Mouse (Mus musculus) adrenal gland, postnatal 10 days (tissue): Measurements from ENCODE around the gene Il1rap. TPM values are rescaled to one million over a fixed set of nuclear protein-coding genes. Genes with fewer than 3 reads are reported as not detected.

Source experiments
- DNase-seq: peaks from one replicate; pipeline ENCODE4 v3.0.0; 2021; ENCODE audit warnings: mixed read lengths
- long read RNA-seq, 2 experiments: library from polyadenylated mRNA; stranded (forward); transcript quantifications; one replicate each; pipeline ENCODE4 v2.0.0; 2021
- total RNA-seq, 2 experiments: library from RNA; stranded (reverse); gene quantifications; 2 replicates each; pipeline ENCODE4 v1.2.3; 2021

Il1rap gene
- total RNA-seq: 10 to 100 TPM; 12.1 to 16.9 TPM
- long read RNA-seq, experiment 1, transcript Il1rap-206 (8 exons, 2,306 nt): major isoform, 28 of 30 reads
- long read RNA-seq, experiment 1, partial matches to known transcripts: 1 of 30 reads
- long read RNA-seq, experiment 1, other reads (novel, unspliced or antisense): 1 of 30 reads
- long read RNA-seq, experiment 2, full-length matches to known transcripts: 3 of 4 reads
- long read RNA-seq, experiment 2, partial matches to known transcripts: 0 of 4 reads
- long read RNA-seq, experiment 2, other reads (novel, unspliced or antisense): 1 of 4 reads

DNA sequence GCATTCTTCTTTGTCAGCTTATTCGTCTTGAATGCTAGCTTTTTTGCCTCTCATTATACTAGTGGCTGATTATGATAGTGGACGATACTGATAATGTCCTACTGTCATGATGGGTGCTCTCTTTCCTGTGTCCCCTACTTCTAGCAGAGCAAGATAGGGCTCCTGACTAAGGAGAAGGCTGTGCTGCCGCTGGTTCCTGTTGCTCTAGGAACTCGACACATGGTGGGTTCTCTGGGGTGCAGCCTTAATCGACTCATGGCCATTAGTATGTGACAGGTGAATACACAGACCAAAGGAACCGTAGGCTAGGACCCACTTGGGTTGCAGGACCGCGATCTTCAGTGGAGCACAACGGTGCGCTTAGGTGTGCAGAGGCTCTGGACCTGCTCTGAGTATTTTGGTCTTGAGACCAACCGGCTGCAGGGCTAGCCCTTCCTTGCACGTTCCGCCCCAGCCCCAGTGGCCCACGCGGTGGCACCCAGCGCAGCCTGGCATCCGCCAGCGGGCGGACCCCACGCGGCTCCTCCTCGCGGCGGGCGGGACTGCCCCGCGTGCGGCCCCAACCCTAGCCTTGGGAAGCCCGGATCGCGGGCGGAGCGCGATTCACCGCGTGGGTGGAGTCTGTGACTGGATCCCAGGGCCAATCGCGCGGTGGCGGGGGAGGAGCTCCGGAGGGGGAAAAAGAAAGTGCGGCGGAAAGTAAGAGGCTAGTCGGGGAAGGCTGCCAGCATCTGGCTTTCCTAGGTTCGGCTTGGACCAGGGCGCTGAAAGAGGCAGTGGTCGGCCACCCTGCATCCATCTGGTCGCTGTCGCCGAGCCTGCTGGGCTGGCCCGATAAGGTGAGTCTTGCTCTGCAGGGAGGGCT is at the start of gene Il1rap:
TSS of gene Il1rap (plus strand) at position 657 of the 865 bp plus-strand sequence.
- peak; percentile 96 for DNase-seq

DNA sequence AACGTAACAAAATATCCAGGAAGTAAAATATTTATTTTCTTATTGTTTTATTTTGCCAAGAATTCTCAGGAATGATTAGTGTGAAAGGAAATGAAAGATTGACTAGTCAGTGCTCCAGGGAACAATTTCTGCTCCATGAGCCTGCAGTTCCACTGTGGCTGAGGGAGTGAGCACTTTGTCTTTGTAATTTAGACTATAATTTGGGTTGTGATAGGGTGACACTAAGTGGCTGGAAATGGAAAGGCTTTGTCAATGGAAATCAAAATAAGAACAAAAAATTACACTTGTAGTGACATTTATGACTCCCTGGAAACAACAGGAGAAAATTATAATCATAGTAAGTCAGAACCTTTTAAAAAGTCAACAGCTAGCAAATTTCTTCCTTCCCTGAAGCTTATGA is 49.2 kb upstream of the Il1rap start:
- no peak for DNase-seq

DNA sequence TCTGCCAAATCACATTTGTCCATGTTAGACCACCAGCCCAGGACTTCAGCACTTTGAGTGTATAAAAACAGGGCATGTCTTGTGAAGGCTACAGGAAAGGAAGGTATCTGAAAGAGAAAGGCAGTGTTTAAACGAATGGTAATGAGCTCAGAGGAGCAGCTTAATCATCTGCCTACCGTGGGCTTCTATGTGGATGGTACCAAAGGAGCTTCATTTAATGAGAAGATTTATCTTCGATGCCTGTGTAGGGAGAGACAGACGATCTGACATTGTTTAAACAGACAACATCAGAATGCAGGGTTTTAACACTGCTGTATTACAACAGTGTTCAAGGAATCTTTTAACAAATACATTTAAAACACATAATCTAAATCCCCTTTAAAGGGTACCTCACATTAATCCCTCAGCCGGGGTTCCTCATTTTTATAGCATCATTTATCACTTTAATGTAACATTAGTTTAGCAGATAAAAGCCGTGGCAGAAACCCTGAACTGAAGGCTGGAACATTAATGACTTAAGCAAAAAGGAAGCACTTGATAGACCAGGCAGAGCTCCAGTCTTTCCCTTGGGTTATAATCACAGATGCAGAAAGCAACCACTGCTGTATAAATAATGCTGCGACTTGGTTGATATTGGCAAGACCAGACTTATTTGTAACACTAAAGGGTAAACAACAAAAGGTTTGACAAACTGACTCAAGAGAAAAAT is 35.2 kb upstream of the Il1rap start:
- DNase-seq: no peak

DNA sequence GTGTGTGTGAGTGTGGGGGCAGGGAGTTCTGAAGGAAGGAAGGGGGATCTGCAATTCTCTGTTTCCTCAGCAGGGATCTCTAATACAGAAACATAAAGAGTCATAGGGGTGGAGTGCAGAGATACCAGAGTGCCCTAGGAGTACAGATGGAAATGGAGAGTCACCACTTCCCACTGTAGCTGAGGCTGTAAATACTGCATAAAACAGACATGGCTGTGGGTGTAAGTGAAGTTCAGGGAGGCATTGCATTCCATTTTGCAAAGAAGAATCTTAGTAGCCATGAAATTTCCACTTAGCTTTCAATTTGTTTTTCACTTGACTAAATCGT is 34.7 kb upstream of the Il1rap start:
- DNase-seq: no peak

DNA sequence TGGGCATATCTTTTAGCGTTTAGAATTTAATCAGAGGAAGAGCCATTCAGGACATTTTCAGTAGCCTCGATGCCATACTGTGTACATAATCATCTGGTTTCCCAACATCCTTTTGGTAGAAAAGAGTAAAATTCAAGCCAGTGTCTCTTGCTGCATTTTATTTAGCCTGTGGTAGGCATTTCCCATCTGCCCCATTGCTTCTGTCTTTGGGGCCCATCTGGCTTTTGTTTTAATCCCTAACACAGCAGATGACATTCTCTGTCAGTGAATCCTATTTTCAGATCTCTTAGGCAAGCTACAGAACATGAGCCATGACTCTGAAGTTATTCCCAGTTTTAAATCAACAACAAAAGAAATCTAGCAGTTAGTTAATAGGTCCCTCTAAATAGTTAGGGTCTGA is 32.3 kb upstream of the Il1rap start:
- no peak for DNase-seq

DNA sequence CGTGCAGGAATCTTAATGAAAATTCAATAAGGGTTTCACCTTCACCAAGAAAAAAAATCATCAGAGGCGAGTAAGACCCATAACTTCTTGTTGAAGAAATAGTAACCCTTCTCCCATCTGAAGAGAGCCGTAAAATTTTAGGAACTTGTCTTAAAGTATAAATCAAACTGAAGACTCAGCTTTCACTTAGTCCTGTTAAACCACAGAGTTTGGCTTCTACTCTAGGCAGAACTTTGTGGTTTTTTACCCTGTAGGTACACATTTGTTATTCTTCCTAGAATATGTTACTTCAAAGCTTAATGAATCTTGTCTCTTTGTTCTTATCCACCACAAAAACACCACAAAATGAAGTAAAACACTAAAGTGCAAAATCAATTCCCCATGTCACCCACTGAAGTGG is 29.3 kb upstream of the Il1rap start:
- DNase-seq: no peak

DNA sequence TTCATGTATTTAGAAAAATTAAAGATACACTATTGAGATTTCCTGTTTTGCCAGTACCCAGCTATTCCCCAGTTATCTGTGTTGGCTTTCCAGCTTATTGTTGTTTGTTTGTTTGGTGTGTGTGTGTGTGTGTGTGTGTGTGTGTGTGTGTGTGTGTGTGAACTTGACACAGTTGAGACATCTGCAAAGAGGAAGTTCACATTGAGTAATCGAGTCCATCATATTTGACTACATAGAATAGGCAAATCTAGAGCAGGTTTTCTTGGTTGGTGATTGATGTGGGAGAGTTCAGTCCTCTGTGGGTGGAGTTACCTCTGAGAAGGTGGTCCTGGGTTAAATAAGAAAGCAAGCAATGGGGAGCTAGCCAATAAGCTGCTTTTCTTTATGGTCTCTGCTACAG is 22.7 kb upstream of the Il1rap start:
- no peak for DNase-seq

DNA sequence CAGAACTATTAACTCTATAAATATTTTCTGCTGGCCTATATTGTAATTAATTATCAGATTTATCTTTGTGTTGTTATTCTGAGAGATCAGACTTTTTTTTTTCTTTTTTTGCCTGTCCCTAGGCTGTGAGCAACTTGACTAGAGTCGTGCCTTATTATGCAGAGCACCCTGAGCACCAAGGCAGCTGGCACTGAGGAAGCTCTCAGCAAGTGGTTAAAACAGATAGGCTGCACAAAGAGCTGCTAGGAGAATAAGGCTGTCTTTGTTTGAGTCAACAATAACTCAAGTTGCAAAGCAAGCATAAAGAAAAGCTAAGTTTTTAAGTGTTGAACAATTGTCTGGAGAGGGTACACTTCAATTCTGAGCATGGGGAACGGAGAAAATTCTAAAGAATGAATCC is 19.8 kb upstream of the Il1rap start:
- no peak for DNase-seq

DNA sequence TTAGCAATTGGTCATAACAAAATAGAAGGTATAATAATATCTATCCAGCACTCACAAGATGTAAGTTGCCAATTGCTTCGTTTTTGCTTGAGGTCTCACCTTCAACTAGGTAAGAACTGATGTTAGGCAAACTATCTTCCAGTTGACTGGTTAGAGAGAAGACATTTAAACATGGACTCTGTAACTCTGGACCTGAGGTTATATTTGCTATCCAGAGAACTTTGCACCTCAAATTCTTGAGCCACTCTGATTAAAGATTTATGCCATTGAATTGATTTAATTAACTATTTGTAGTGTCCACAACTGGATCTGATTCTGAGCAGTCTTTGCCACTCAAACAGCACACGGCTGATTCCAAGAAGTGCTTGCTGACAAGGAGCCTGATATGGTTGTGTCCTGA is 18.7 kb upstream of the Il1rap start:
- DNase-seq: no peak

DNA sequence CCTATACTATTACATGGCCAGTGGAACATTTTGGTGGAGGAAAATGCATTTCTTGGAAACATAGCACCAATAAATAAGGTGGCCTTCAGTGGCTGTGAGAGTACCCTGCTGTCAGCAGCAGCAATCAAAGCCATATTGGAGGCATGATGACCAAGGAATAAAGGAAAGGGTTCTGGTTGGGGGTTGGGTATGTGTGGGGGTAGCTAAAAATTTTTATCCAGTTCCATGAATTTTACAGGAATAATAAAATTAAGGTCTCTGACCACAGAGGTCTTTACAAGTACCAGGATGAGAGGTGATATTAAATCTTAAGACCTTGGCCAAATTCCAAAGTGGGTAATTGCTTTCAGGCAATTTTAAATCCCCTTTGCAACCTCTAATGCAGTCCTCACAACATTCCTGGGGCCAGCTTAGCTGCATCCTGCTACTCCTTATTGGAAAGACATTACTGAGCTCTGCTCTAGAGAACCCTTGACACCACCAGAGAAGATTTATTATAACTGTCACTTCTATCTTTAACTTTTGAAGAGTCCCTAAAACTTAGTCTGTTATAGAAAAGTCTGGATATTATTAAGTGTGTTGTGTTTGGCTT is 12.0 kb upstream of the Il1rap start:
- no peak for DNase-seq

DNA sequence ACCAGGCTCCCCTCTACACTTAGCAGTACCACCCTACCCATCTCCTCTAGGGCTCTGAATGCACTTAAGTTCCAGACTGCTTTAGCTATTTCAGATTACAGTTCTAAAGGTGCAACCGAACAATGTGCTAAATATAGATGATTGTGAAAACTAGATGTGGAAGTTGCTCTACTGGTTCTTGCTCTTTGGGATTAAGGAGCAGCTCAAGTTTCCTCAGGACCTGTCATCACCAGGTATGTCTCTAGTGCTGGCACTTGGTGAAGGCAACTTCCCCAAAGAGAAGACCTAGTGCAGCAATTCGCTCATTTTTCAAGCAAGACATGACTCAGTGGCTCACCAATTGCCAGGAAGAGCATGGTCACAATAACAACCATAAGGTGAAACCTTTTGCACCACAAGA is 9.7 kb upstream of the Il1rap start:
- DNase-seq: no peak

DNA sequence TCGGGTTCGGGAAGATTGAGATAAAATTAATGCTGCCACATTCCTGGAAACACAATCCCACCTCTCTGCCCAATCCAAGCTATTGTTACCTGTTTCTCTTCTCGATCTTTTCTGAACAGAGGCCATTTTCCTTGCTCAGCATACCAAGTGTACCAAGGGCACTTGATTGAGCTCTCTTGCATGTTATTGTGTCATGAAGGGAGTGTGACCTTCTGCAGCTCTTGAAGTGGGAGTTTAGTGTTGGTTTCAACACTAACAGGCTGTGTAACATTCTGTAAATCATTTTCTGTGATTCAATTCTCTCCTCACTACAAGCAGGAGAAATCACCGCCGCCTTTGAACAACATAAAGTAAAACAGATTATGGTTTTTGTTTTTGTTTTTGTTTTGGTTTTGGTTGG is 7.3 kb upstream of the Il1rap start:
- no peak for DNase-seq

DNA sequence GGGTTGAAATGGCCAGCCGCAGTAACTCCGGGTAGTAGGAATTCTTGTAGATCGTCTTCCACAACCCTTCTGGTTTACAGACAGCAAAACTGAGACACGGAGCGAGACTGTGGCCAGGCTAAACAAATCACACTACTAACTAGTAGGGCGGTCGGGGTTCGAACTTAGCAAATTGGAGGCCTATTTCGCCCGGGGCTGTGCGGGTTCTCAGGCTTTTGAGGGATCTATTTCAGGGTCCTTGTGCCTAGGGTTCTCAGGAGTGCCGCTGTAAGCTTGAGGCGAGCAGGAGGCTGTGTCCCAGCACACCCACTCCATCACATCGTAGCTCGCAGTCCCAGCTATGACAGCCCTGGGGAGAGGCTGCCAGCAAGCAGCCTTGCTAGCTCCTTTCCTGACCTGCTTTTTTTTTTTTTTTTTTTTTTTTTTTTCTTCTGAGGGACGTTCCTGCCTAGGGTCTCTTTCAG is 441 bp downstream of the Il1rap start:
- no peak for DNase-seq

DNA sequence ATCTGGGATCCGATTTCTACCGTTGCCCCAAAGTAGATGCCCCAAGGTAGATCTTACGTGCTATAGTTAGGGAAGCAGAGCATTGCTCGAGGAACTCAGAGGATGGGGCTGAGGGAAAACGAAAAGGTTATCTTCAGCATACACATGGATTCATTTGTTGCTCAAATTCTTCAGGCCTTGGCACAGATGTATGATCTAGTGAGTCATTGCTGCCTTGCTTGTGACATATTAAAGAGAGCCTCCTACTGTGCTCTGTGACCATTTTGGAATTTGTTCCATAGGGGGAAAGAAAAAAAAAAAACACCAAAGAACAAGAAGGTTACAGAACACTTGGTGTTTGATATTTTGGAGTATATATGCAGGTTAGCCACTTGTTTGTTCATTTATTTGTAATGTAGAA is 4.3 kb downstream of the Il1rap start:
- no peak for DNase-seq

DNA sequence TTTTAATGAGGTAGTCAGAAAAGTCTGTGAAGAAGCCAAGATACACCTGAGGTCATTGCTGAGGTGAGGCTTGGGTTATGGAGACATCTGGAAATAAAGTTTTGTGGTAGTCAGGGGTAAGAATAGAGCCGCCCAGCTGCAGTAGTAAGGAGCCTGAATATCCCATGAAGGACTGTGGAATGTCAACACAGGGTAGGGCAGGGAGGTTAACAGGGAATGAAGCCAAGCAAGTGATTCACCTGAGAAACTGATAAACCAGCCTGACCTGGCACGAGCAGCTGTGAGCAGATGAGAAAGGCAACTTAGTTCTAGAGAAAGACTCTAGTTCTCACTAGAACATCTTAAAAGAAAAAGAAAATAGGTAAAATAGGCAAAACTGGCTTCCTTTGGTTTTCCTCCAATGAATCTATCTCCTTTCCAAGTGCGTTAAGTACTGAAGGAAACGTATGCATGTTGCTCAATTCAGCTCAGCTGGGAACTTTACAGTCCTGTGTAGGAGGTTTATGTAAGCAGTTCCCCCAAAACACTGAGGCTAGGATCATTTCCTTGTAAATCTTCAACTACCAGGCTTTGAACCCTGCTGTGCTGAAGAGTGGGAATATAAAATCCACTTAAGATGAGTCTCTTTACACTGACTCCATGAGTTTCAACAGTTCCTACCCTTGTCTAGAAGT is 9.5 kb downstream of the Il1rap start:
- DNase-seq: no peak

DNA sequence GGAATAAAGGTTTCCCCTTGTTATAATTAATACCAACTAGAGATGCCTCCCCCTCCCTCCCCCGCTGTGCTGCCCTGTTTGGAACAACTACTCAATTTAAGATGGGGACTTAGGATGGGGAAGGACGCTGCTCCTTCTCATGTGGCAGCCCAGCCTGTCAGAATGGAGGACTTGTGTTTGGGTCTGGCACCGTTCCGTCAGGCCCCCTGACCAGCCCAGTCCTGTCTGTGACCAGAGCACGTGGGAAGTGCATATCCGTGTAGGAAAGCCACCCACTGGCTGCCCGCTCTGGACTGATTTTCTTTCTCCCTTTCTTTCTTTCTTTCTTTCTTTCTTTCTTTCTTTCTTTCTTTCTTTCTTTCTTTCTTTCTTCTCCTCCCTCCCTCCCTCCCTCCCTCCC is 14.9 kb downstream of the Il1rap start:
- no peak for DNase-seq

DNA sequence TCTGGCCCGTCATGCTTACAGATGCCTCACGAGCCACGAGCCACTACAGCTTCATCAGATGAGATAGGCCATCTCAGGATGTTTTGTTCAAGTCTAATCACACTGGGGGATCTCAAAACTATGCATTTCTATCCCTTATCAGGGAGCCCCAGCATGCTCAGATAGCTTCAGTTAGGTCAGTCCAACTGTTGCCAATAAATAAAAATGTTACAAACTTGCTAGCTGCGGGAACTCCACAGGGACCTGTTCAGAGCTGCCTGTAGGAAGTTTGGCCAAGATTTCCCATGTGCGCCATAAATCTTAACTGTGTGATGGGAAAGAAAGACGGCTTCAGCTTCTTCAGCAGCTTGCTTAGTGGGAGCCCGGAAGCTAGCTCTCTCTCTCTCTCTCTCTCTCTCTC is 15.8 kb downstream of the Il1rap start:
- DNase-seq: peak; percentile 49

DNA sequence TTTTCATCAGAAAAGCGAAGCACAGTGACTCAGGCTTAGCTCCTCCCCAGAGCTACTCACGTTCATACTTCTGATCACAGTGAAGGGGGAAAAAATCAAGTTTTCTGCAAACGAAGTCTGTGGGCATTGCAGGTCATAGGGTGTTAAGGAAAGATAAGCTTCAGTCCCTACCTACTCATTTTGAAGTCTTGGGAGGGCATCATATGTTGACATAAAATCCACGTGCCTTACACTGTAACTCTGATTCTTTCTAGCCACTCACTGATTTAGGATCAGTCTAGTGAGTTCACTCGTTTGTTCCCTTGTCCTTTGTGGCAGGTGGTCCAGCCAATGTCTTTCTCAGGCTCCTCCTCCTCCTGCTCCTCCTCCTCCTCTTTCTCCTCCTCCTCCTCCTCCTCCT is 17.1 kb downstream of the Il1rap start:
- DNase-seq: no peak

DNA sequence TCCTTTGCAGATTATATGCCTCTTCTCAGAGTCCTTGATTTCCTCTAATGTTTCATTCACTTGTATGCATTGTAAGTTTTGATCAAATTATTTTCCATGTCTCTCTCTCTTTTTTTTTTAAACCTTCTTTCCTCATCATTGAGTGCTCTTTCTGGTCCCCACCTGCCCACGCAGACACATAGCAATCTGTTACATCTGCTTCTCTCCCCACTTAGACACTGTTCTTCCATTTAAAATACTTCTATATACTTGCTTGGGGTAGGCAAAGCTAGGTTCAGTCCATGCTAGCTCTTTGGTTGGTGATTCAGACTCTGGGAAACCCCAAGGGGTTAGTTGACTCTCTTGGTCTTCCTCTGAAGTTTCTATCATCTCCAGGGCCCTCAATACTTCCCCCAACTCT is 20.0 kb downstream of the Il1rap start:
- DNase-seq: no peak

DNA sequence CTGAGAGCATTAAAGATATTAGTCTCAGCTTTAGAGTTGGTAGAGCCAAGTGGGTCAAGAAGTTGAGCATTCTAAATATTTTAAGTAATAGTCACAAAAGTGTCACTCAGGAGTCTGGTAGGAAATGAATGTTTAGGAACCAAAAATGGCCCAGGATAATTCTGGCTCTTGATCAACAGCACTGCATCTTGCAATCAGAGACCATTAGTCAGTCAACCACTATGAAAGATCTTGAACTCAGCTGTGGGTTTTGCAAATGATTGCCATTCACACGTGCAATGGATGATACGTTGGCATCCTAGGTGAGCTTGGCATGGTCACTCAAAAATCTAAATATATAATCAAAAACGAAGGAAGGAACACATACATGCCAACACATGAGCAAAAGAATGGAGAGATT is 23.1 kb downstream of the Il1rap start:
- no peak for DNase-seq

DNA sequence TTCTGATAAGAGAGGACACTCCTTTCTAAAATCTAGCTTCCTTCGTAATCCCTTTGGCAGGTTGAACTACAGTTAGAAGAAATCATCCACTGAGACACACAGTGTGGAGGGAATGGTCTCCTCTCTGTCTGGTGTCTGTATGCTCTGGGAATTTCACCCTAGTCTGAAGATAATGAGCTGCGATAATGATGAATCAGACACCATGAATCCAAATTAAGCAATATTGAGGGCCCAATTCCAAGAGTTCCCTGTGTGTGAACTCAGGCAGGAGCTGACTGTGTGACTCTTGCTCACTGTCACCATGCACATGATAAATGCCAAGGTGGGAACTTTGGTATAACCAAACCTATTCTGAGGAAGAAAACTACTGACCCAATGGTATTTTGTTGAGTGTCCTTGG is 26.5 kb downstream of the Il1rap start:
- DNase-seq: no peak

DNA sequence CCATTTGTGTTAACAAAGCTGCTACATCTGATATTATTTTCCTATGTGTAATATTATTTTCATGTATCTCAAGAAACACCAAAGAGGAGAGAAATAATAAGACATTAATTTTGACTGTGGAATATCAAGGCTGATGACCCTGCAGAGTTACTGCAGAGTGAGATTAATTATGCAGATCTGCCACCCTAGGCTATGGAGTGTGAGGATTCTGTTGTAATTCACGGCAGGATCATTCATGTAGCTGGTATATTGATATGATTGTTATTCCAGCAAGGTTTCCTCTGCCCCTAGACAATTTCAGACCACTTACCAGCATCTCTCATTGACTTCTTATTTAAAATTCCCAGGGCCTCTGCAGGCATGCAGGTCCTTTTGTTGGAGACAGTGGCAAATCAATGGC is 29.0 kb downstream of the Il1rap start:
- no peak for DNase-seq
